Mouse (Mus musculus) hindbrain, postnatal 0 days (tissue): ENCODE measurements around the gene Sde2. TPM values are rescaled to one million over a fixed set of nuclear protein-coding genes. Genes with fewer than 3 reads are reported as not detected.
"Not testable (repeated sequence)": the region's sequence is repeated elsewhere in the genome, so short reads cannot be mapped to it uniquely, and the experiment has no call there.

Experiments
- ATAC-seq: fragments of 200-750 bp; cut with Nextera tagmentation; 2 replicates; pipeline ENCODE4 v1.8.0; 2017; ENCODE audit warnings: mild to moderate bottlenecking, moderate TSS enrichment, moderate library complexity
- DNase-seq: peaks from one replicate; pipeline ENCODE4 v3.0.0-alpha.2; 2015; ENCODE audit warnings: low spot score
- H3K27ac ChIP-seq: fragments of 300-500 bp; sonication (generic); 2 replicates; pipeline ENCODE4 v1.5.1; 2014; ENCODE audit warnings: mild to moderate bottlenecking
- H3K27me3 ChIP-seq: fragments of 300-500 bp; sonication (generic); 2 replicates; pipeline ENCODE4 v1.6.1; 2014; ENCODE audit warnings: low read length, mixed read lengths; ENCODE audit not compliant: insufficient read depth
- H3K36me3 ChIP-seq: fragments of 300-500 bp; sonication (generic); 2 replicates; pipeline ENCODE4 v1.6.1; 2014; ENCODE audit warnings: low read length, mixed read lengths; ENCODE audit not compliant: insufficient read depth
- H3K4me1 ChIP-seq: fragments of 300-500 bp; sonication (generic); 2 replicates; pipeline ENCODE4 v1.6.1; 2014; ENCODE audit warnings: antibody characterized with exemption, low read length, mixed read lengths; ENCODE audit not compliant: insufficient read depth
- H3K4me2 ChIP-seq: fragments of 300-500 bp; sonication (generic); 2 replicates; pipeline ENCODE4 v1.6.1; 2014; ENCODE audit warnings: low read depth, mild to moderate bottlenecking, low read length, moderate library complexity, mixed read lengths
- H3K4me3 ChIP-seq: fragments of 300-500 bp; sonication (generic); 2 replicates; pipeline ENCODE4 v1.5.1; 2014; ENCODE audit warnings: low read length
- H3K9ac ChIP-seq: fragments of 300-500 bp; sonication (generic); replicated peaks from 2 replicates; pipeline ENCODE4 v1.6.1; 2014; ENCODE audit warnings: mild to moderate bottlenecking, low read length, moderate library complexity, mixed read lengths
- H3K9me3 ChIP-seq: fragments of 300-500 bp; sonication (generic); 2 replicates; pipeline ENCODE4 v1.6.1; 2016; ENCODE audit warnings: low read length, mixed read lengths
- CTCF ChIP-seq: IDR thresholded peaks from 2 replicates; pipeline ENCODE4 v1.5.1; 2016; ENCODE audit warnings: antibody characterized with exemption, control low read depth, low read depth
- WGBS: fragments of 180-500 bp; shearing (Covaris S2); extraction: QIAGEN DNeasy Blood & Tissue Kit; methylation state at CpG from one replicate; pipeline ENCODE4 v1.1.7; 2014; 5-methylcytosine and 5-hydroxymethylcytosine counted together
- polyA plus RNA-seq: library from polyadenylated mRNA; unstranded; fragments of >200 nt; fragmentation: Nextera tagmentation; extraction: Ambion mirVana; gene quantifications from 2 replicates; pipeline ENCODE4 v1.2.1, GENCODE M21; 2015
- total RNA-seq: library from RNA; depleted of rRNA; stranded (reverse); fragments of >200 nt; gene quantifications from 2 replicates; pipeline ENCODE4 v1.2.3, GENCODE M21; 2014

Sde2 gene
- total and polyA plus RNA-seq, 2 experiments from 2014 or later, result 11.1 to 21.4 TPM

- Histone ChIP-seq H3K9ac (no peak overlapping the region), H3K9me3 (no peaks in the 10 kb centered on the region), H3K27me3 (no peaks in the 10 kb centered on the region), H3K4me1 (no peaks in the 10 kb centered on the region), H3K36me3 (no peaks in the 10 kb centered on the region), H3K27ac (no peak overlapping the region), H3K4me2 (no peak overlapping the region), H3K4me3 (no peak overlapping the region)
- no peak for DNase-seq
- TF ChIP-seq CTCF, result no peak
- no peak for ATAC-seq
- 84% methylated on average over 9 of the region's 9 CpGs for WGBS
Observed at GRCm38 (mm10) chr1:180884484-180884883, 33.6 kb downstream of the Sde2 start.

GRCm38 (mm10) chr1:180888556-180889042 lies 37.7 kb downstream of the Sde2 start:
- Histone ChIP-seq H3K4me2 (no peak overlapping the region), H3K9ac (no peak overlapping the region)

GRCm38 (mm10) chr1:180889172-180889571 lies 38.2 kb downstream of the Sde2 start:
- Histone ChIP-seq H3K4me1 (no peaks in the 10 kb centered on the region), H3K27ac (no peak overlapping the region), H3K9me3 (no peaks in the 10 kb centered on the region), H3K9ac (no peak overlapping the region), H3K4me2 (no peak overlapping the region), H3K4me3 (no peak overlapping the region), H3K27me3 (peaks cover 5% of the 10 kb centered on the region; the same call in 1 of the 2 replicates), H3K36me3 (no peaks in the 10 kb centered on the region)
- ATAC-seq, result no peak
- no peak for DNase-seq
- no peak for TF ChIP-seq CTCF
- 41% methylated on average over 7 of the region's 7 CpGs for WGBS

More at GRCm38 (mm10) chr1:180888556-180889042, 37.7 kb downstream of the Sde2 start:
- WGBS, result 10% methylated on average over 13 of the region's 13 CpGs
- H3K4me1 ChIP-seq, result no peaks in the 10 kb centered on the region
- H3K36me3 ChIP-seq, result no peaks in the 10 kb centered on the region
- ATAC-seq, result peak; percentile 40; the same call in 1 of the 2 replicates
- TF ChIP-seq CTCF, result no peak
- H3K27ac ChIP-seq, result no peak overlapping the region
- no peaks in the 10 kb centered on the region for H3K9me3 ChIP-seq
- no peak overlapping the region for H3K4me3 ChIP-seq
- peak; percentile 25 for DNase-seq
- H3K27me3 ChIP-seq, result peaks cover 5% of the 10 kb centered on the region; the same call in 1 of the 2 replicates

GRCm38 (mm10) chr1:180889841-180890240 lies 38.9 kb downstream of the Sde2 start:
- Histone ChIP-seq H3K27ac (no peak overlapping the region), H3K4me3 (no peak overlapping the region), H3K4me2 (no peak overlapping the region), H3K9me3 (no peaks in the 10 kb centered on the region), H3K9ac (no peak overlapping the region), H3K4me1 (no peaks in the 10 kb centered on the region), H3K27me3 (peaks cover 5% of the 10 kb centered on the region; the same call in 1 of the 2 replicates), H3K36me3 (no peaks in the 10 kb centered on the region)
- DNase-seq, result no peak
- WGBS, result 51% methylated on average over 6 of the region's 6 CpGs
- no peak for ATAC-seq
- TF ChIP-seq CTCF, result peak; percentile 32; the same call in 1 of the 2 replicates

- no peak within 1 kb of the TSS for H3K27ac ChIP-seq
- H3K27me3 ChIP-seq, result peaks cover 11% of the 10 kb centered on the region; the same call in 1 of the 2 replicates
- H3K9ac ChIP-seq, result no peak within 1 kb of the TSS
- 62% methylated on average over 10 of the region's 10 CpGs for WGBS
- H3K4me3 ChIP-seq, result no peak within 1 kb of the TSS
- ATAC-seq (no peak), DNase-seq (no peak)
- H3K9me3 ChIP-seq, result no peaks in the 10 kb centered on the region
- H3K4me2 ChIP-seq, result no peak within 1 kb of the TSS
- no peak for TF ChIP-seq CTCF
- no peaks in the 10 kb centered on the region for H3K36me3 ChIP-seq
- no peaks in the 10 kb centered on the region for H3K4me1 ChIP-seq
Observed at GRCm38 (mm10) chr1:180892808-180893207, 41.9 kb downstream of the Sde2 start, which contains the start of gene Lefty2. TSS of gene Lefty2 (plus strand) at chr1:180893108.

- peak; percentile 53 for ATAC-seq
- DNase-seq, result peak; percentile 13
- 8% methylated on average over 41 of the region's 51 CpGs for WGBS
Observed at GRCm38 (mm10) chr1:180894088-180894987, 43.4 kb downstream of the Sde2 start.

More at GRCm38 (mm10) chr1:180894088-180894987, 43.4 kb downstream of the Sde2 start:
- not testable (repeated sequence) for H3K9ac ChIP-seq, H3K36me3 ChIP-seq, H3K4me1 ChIP-seq, H3K27ac ChIP-seq, H3K9me3 ChIP-seq
- Histone ChIP-seq H3K27me3 (peaks cover 11% of the 10 kb centered on the region; the same call in 1 of the 2 replicates), H3K4me3 (peak overlapping the region; percentile 11), H3K4me2 (peak overlapping the region; percentile 21)
